In the genomic region with DNA sequence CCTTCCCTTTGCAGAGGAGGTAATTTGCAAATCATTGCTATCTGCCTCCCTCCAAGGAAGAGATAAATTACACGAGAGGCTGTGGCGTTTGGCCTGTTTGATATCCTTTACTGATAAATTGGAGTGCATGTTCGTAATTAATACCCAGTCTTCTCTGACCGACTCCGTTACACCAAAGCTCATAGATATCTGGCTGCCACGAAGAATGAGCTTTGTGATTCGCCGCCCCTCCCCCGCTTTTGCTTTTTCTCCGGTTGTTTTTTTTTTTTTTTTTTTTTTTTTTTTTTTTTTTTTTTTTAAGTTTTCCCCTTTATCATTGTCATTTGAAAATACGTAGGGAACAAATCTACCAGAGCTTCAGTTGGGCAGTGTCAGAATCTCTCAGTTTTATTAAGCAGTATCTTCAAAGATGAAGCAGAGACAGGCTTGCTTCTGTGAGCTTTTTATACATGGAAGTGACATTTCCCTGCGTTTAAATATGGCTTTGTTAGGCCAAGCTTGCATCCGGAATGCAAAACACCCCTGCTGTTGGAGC, we compare ENCODE assay signal across 17 mouse cellular contexts.
DNase-seq lines count a peak whose midpoint lies in the region; ATAC-seq lines count a peak whose summit lies in the region.
"Had no signal": no experiment of that assay in that cellular context is flagged by ENCODE, and none has a peak within 500 bp of the region (broad histone marks: within the 10 kb centered on the region; RNA-seq: fewer than 3 reads in every experiment).

No protein-coding gene starts in this region.

- peak overlapping the region; percentile 20; the same call in 1 of the 2 replicates for H3K4me2 ChIP-seq in kidney, embryonic 15.5 days
- no peak overlapping the region for H3K4me2 ChIP-seq in neural tube, embryonic 11.5 days (ENCODE audit: low read depth)
- H3K4me2 ChIP-seq in neural tube, embryonic 15.5 days: no peak overlapping the region
- H3K4me2 ChIP-seq in midbrain, embryonic 14.5 days (ENCODE audit: low read length): peak overlapping the region; percentile 20
- H3K4me2 ChIP-seq: embryonic facial prominence, embryonic 15.5 days; forebrain, embryonic 13.5 days; neural tube, embryonic 12.5 days had no signal

- H3K4me1 ChIP-seq in kidney, embryonic 15.5 days: peaks cover 9% of the 10 kb centered on the region
- H3K4me1 ChIP-seq in neural tube, embryonic 11.5 days (ENCODE audit: control insufficient read depth, insufficient read depth, low read length): peaks cover 3% of the 10 kb centered on the region; the same call in 1 of the 2 replicates
- H3K4me1 ChIP-seq in neural tube, embryonic 15.5 days: peaks cover 8% of the 10 kb centered on the region
- H3K4me1 ChIP-seq in midbrain, embryonic 14.5 days (ENCODE audit: control insufficient read depth, insufficient read depth, low read length): peaks cover 8% of the 10 kb centered on the region
- H3K4me1 ChIP-seq: megakaryocyte, embryonic 14.5 days; neural tube, embryonic 12.5 days had no signal

- ATAC-seq in kidney, embryonic 15.5 days (replicated peaks; ENCODE audit: low FRiP score): no peak
- ATAC-seq in neural tube, embryonic 11.5 days (ENCODE audit: insufficient read depth, low FRiP score, low TSS enrichment): no peak
- no peak for ATAC-seq in neural tube, embryonic 15.5 days (ENCODE audit: low FRiP score)
- no peak for ATAC-seq in midbrain, embryonic 14.5 days (ENCODE audit: low FRiP score, low TSS enrichment)
- ATAC-seq in activated CD4-positive, CD25-positive, alpha-beta regulatory T cell, adult 4 months: no peak
- ATAC-seq: forebrain, embryonic 13.5 days had no signal

- no peaks in the 10 kb centered on the region for H3K36me3 ChIP-seq in kidney, embryonic 15.5 days
- no peaks in the 10 kb centered on the region for H3K36me3 ChIP-seq in neural tube, embryonic 11.5 days (ENCODE audit: control insufficient read depth, insufficient read depth, low read length)
- no peaks in the 10 kb centered on the region for H3K36me3 ChIP-seq in neural tube, embryonic 15.5 days
- no peaks in the 10 kb centered on the region for H3K36me3 ChIP-seq in midbrain, embryonic 14.5 days (ENCODE audit: control insufficient read depth, insufficient read depth, low read length)
- H3K36me3 ChIP-seq: embryonic facial prominence, embryonic 15.5 days; neural tube, embryonic 12.5 days had no signal

- no peaks in the 10 kb centered on the region for H3K9me3 ChIP-seq in kidney, embryonic 15.5 days (replicated peaks)
- no peaks in the 10 kb centered on the region for H3K9me3 ChIP-seq in neural tube, embryonic 11.5 days (ENCODE audit: control insufficient read depth, low read length)
- no peaks in the 10 kb centered on the region for H3K9me3 ChIP-seq in neural tube, embryonic 15.5 days (replicated peaks)
- no peaks in the 10 kb centered on the region for H3K9me3 ChIP-seq in midbrain, embryonic 14.5 days (ENCODE audit: control insufficient read depth, low read length)
- H3K9me3 ChIP-seq: embryonic facial prominence, embryonic 15.5 days; forebrain, embryonic 13.5 days; neural tube, embryonic 12.5 days had no signal

- H3K27ac ChIP-seq in kidney, embryonic 15.5 days: no peak overlapping the region
- H3K27ac ChIP-seq in neural tube, embryonic 11.5 days (ENCODE audit: low read depth, low read length): no peak overlapping the region
- no peak overlapping the region for H3K27ac ChIP-seq in neural tube, embryonic 15.5 days (replicated peaks)
- peak overlapping the region; percentile 33; the same call in 1 of the 2 replicates for H3K27ac ChIP-seq in midbrain, embryonic 14.5 days (replicated peaks; ENCODE audit: low read depth, low read length)
- H3K27ac ChIP-seq: embryonic facial prominence, embryonic 15.5 days; forebrain, embryonic 13.5 days; neural tube, embryonic 12.5 days had no signal

- H3K27me3 ChIP-seq in kidney, embryonic 15.5 days: no peaks in the 10 kb centered on the region
- H3K27me3 ChIP-seq in neural tube, embryonic 11.5 days (ENCODE audit: control insufficient read depth, insufficient read depth, low read length): no peaks in the 10 kb centered on the region
- no peaks in the 10 kb centered on the region for H3K27me3 ChIP-seq in neural tube, embryonic 15.5 days (replicated peaks)
- no peaks in the 10 kb centered on the region for H3K27me3 ChIP-seq in midbrain, embryonic 14.5 days (ENCODE audit: control insufficient read depth, insufficient read depth, low read length)
- H3K27me3 ChIP-seq: embryonic facial prominence, embryonic 15.5 days; forebrain, embryonic 13.5 days; megakaryocyte, embryonic 14.5 days; neural tube, embryonic 12.5 days had no signal

- 20% methylated on average over 13 of the region's 13 CpGs for WGBS in kidney, embryonic 15.5 days
- WGBS in neural tube, embryonic 11.5 days: 41% methylated on average over 13 of the region's 13 CpGs
- 33% methylated on average over 13 of the region's 13 CpGs for WGBS in neural tube, embryonic 15.5 days
- 21% methylated on average over 13 of the region's 13 CpGs for WGBS in midbrain, embryonic 14.5 days

- H3K4me3 ChIP-seq in kidney, embryonic 15.5 days (replicated peaks): no peak overlapping the region
- H3K4me3 ChIP-seq in neural tube, embryonic 11.5 days (ENCODE audit: low read depth, low read length): no peak overlapping the region
- no peak overlapping the region for H3K4me3 ChIP-seq in neural tube, embryonic 15.5 days (replicated peaks)
- H3K4me3 ChIP-seq in midbrain, embryonic 14.5 days (replicated peaks; ENCODE audit: low read depth, low read length): no peak overlapping the region
- H3K4me3 ChIP-seq: embryonic facial prominence, embryonic 15.5 days; forebrain, embryonic 13.5 days; megakaryocyte, embryonic 14.5 days; neural tube, embryonic 12.5 days had no signal

- H3K9ac ChIP-seq in kidney, embryonic 15.5 days: no peak overlapping the region
- no peak overlapping the region for H3K9ac ChIP-seq in neural tube, embryonic 11.5 days (ENCODE audit: low read length)
- H3K9ac ChIP-seq in neural tube, embryonic 15.5 days (replicated peaks): no peak overlapping the region
- H3K9ac ChIP-seq in midbrain, embryonic 14.5 days (replicated peaks; ENCODE audit: low read length): no peak overlapping the region
- H3K9ac ChIP-seq: embryonic facial prominence, embryonic 15.5 days; forebrain, embryonic 13.5 days; neural tube, embryonic 12.5 days had no signal

- peak; percentile 20 to 33 for DNase-seq in cerebellum, postnatal 10 days
- no peak for DNase-seq in cerebellum, postnatal 36 days
- DNase-seq in kidney, adult 11 months: no peak
- peak; percentile 42 for DNase-seq in neural tube, embryonic 11.5 days (ENCODE audit: low spot score)
- peak; percentile 77 for DNase-seq in midbrain, embryonic 14.5 days
- DNase-seq: adrenal gland, postnatal 25 days; cerebellum, adult 9-11 months; gastrocnemius, postnatal 10 days; heart, postnatal 10 days; kidney, adult 8-10 months had no signal

Comparison
In these comparisons a context has a peak if more than half of its experiments do, and no peak if none do; other contexts are left out.
1. DNase-seq: peak in cerebellum, postnatal 10 days (2 of 2), neural tube, embryonic 11.5 days (single experiment) and midbrain, embryonic 14.5 days (single experiment); none in cerebellum, postnatal 36 days (0 of 2) and kidney, adult 11 months (single experiment).
2. H3K4me2 ChIP-seq: peak in kidney, embryonic 15.5 days (single experiment) and midbrain, embryonic 14.5 days (single experiment); none in neural tube, embryonic 11.5 days (single experiment) and neural tube, embryonic 15.5 days (single experiment).